Mouse (Mus musculus) layer of hippocampus, adult 6 months (tissue): ENCODE results near the gene Trappc4. TPM values are rescaled to one million over a fixed set of nuclear protein-coding genes. Genes with fewer than 3 reads are reported as not detected.

Experiments
- long read RNA-seq, 2 experiments: library from polyadenylated mRNA; unstranded; transcript quantifications; one replicate each; pipeline ENCODE4 v2.0.0; 2019 to 2020
- microRNA-seq: library from miRNA; unstranded; fragments of <30 nt; microRNA quantifications from one replicate; pipeline ENCODE4 v1.2.0, GENCODE M21; 2020
- polyA plus RNA-seq: library from polyadenylated mRNA; unstranded; fragments of <200 nt; fragmentation: Nextera tagmentation; gene quantifications from 2 replicates; pipeline ENCODE4 v1.2.3, GENCODE M21; 2021

The Trappc4 gene
- 191 and 194 TPM in 2 replicates for polyA plus RNA-seq
- long read RNA-seq, experiment 1, transcript Trappc4-202 (4 exons, 935 nt) = minor isoform, 25 of 163 reads
- long read RNA-seq, experiment 1, transcript Trappc4-201 (5 exons, 1,220 nt) = major isoform, 129 of 163 reads
- long read RNA-seq, experiment 1, partial matches to known transcripts = 4 of 163 reads
- long read RNA-seq, experiment 1, other reads (novel, unspliced or antisense) = 3 of 163 reads
- long read RNA-seq, experiment 2, transcript Trappc4-201 (5 exons, 1,220 nt) = major isoform, 98 of 110 reads
- long read RNA-seq, experiment 2, partial matches to known transcripts = 3 of 110 reads
- long read RNA-seq, experiment 2, other reads (novel, unspliced or antisense) = 2 of 110 reads

DNA sequence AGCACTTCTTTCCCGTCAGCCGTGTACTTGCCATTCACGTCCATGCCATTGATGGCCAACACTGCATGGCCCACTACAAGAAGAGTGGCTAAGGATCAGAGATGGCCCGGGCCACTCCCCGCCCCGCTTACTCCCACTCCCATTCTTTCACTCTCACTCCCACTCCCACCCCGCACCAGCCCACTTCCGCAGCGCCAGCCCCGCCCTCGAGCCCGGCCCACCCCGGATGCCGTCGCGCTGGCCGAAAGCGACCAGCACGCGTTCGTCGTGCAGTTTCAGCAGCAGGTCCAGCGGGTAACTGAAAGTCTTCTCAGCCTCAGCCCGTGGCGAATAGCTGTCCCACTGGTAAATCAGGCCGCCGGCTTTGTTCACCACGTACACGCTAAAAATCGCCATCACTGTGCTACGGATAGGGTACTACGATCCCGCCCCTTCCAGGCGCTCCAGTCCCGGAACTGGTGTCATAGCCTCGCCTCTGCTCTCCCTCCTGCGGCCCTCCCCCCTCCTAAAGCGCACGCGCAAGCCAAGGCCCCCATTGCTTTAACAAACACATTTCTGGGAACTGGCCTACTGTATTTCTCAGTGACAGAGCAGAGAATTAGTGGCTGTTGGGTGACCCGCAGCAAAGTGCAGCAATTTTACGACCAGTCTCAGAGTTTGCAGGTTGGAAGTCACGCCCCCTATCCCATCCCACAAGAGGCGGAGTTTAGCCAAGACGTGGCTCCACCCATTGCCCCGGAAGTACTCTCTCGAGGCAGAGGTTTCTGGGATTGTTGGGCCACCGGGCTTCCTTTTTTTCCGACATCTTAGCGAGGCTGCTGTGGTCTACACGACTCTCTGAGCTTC is at the start of gene Trappc4, which contains the start of gene Rps25:
TSS of gene Trappc4 (minus strand) at position 695 of the 846 bp plus-strand sequence.
TSS of gene Rps25 (plus strand) at position 234 of the 846 bp plus-strand sequence.

GRCm38 (mm10) chr9:44454891-44455220 is 47.5 kb upstream of the Trappc4 start, which contains the start of gene Upk2:
TSS of gene Upk2 (minus strand) at chr9:44454976.

DNA sequence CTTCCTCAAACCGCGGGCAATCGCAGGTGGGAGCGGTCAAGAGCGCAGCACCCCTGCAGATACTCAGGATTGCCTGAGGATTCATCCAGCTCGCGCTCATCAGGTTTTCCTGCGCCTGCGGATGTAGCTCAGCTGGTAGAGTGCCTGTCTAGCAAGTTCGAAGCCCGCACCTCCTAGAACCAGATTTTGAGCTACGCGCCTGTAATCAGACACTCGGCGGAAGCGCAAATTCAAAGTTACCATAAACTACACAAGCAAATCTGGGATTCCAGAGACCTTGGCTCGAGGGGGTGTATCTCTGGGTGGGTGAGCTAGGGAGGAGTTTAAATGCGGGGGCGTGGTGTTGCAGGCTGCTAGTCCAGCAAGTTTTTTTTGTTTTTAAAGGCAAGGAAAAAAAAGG is 33.6 kb upstream of the Trappc4 start, which contains the start of gene Foxr1:
TSS of gene Foxr1 (minus strand) at position 176 of the 400 bp plus-strand sequence.

DNA sequence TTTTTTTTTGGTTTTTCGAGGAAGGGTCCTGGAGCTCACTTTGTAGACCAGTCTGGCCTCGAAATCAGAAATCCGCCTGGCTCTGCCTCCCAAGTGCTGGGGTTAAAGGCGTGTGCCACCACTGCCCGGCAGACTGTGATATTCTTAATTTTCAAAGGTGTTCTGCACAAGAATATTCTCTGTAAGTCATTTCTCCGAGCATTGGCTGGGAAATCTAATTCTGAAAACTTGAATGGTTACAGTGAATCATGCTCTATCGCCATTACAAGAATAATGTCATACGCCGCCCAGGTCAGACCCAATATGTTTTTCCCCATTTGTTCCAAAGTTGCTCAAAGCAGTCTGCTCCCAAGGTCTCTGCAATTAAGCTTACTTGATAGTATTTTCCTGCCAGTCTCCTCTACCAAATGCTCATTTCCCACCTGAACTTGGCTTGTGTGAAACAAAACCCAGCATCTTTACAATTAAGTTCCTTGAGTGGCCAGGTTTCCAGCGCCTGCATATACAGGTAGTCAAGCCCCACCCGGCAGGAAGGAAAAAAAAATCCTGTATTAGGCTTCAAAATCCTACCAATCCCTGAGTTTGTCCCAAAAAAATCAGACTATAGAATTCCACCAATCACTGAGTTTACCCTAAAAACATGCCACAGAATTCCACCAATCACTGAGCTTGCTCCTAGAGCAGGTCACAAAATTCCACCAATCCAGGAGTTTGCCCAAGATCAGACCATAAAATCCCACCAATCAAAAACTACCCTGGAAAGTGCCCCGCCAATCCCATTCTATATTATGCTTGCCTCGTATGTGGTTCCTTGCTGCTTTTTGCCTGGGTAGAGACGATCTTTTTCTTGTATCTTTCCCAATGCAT is 11.4 kb upstream of the Trappc4 start, which contains the start of gene Ccdc84:
TSS of gene Ccdc84 (minus strand) at position 51 of the 867 bp plus-strand sequence.

GRCm38 (mm10) chr9:44396684-44397411 is 10.6 kb downstream of the Trappc4 start, which contains the start of gene Slc37a4:
TSS of gene Slc37a4 (plus strand) at chr9:44396852.

DNA sequence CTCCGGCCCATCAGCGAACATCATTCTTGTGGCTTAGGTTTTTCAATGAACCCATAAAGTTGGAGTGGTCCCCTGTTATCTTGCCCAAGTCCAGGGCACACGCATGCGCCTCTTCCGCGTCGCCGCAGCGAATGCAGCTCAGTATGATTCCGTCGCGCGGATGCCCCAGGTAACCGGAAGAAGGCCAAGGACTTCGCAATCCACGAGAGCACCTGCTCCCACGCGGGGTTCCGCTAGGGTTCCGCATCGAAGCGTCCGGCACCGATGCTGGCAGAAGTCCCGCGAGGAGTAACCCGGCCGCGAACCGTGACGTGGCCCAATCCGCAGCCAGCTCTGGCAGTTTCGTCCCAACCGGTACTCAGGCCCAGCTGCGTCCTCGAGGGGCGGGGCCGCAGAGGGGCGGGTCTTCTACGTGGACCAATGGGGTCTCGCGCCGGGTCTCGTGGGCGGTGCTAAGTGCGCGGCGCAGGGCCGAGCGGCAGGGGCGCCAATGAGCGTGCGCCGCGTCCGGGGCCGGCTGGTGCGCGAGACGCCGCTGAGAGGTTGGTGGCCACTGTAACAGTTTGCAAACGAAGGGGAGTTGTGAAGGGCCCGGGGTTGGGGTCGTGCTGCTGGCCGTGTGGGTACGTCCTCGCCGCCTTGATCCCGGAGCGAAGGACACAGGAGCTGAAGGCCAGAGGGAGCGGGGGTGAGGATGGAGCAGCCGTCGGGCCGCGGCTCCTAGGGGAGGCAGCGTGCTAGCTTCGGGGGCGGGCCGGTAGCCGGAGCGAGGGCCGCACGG is 28.2 kb downstream of the Trappc4 start, which contains the start of gene Hyou1:
TSS of gene Hyou1 (plus strand) at position 437 of the 781 bp plus-strand sequence.

DNA sequence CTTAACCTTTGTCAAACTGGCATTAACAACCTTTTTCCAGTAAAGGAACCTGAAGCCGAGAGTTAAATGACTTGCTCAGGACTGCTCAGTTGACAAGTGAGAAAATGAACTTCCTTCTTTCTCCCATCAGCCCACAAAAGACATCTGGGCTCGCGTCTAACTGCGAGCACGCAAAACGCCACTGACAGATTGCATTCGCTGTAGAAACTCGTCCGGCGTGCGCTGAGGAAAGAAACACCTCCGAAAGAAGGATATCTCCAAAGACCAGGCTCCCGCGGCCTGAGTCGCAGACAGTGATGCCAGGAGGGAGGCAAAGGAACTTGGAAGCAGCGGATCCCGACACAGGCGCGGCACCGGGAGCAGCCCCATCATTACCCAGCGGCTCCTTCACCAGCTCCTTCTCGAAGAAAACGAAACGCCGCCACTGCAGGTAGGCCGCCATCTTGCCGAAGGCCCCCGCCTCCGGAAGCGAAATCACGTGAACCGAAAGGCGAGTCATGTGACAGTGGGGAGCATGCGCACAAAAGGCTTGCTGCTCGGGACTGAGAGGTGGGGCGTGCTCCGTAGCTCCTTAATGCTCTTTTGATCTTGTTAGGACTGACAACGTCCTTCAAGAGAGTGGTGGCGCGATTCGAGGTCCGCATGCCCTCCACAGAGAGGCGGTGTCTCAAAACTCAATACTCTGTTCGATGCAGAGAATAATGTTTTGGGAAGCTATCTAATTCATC is 46.0 kb downstream of the Trappc4 start, which contains the start of gene Vps11:
TSS of gene Vps11 (minus strand) at position 481 of the 728 bp plus-strand sequence.

Small RNA genes within 50 kb of the gene (microRNA-seq; reads per million reads assigned to microRNA genes)
- 1.7 reads per million for gene Mir7085

Other genes with a start within 250 kb of the Trappc4 start
- gene Cbl, start 173.6 kb downstream of the Trappc4 start, polyA plus RNA-seq = 11.8 and 12.1 TPM in 2 replicates
- 14.2 and 18.1 TPM in 2 replicates for gene Ccdc153, start 166.9 kb downstream of the Trappc4 start, polyA plus RNA-seq
- gene Pdzd3, start 156.1 kb downstream of the Trappc4 start, polyA plus RNA-seq = 0.90 and 1.1 TPM in 2 replicates
- 6.2 and 7.2 TPM in 2 replicates for gene Nlrx1, start 139.0 kb downstream of the Trappc4 start, polyA plus RNA-seq
- 25.1 and 26.3 TPM in 2 replicates for gene Abcg4, start 119.0 kb downstream of the Trappc4 start, polyA plus RNA-seq
- 2.9 and 4.2 TPM in 2 replicates for gene Hinfp, start 101.9 kb downstream of the Trappc4 start, polyA plus RNA-seq
- 17.9 and 19.0 TPM in 2 replicates for gene C2cd2l, start 87.3 kb downstream of the Trappc4 start, polyA plus RNA-seq
- gene Dpagt1, start 81.6 kb downstream of the Trappc4 start, polyA plus RNA-seq = 10.3 and 12.5 TPM in 2 replicates
- gene H2afx, start 72.9 kb downstream of the Trappc4 start, polyA plus RNA-seq = 40.3 and 56.5 TPM in 2 replicates
- 32.2 and 38.1 TPM in 2 replicates for gene Hmbs, start 63.4 kb downstream of the Trappc4 start, polyA plus RNA-seq
- gene Vps11, start 45.9 kb downstream of the Trappc4 start, polyA plus RNA-seq = 48.4 and 50.0 TPM in 2 replicates
- 19.2 and 19.5 TPM in 2 replicates for gene Hyou1, start 28.1 kb downstream of the Trappc4 start, polyA plus RNA-seq
- 20.2 and 25.1 TPM in 2 replicates for gene Slc37a4, start 10.7 kb downstream of the Trappc4 start, polyA plus RNA-seq
- 2,038 and 2,060 TPM in 2 replicates for gene Rps25, start 461 bp downstream of the Trappc4 start, polyA plus RNA-seq
- 3.3 and 3.5 TPM in 2 replicates for gene Ccdc84, start 11.0 kb upstream of the Trappc4 start, polyA plus RNA-seq
- gene Foxr1, start 33.5 kb upstream of the Trappc4 start, polyA plus RNA-seq = not detected in 2 replicates
- not detected in 2 replicates for gene Upk2, start 47.4 kb upstream of the Trappc4 start, polyA plus RNA-seq
- 3.1 and 3.2 TPM in 2 replicates for gene Bcl9l, start 75.2 kb upstream of the Trappc4 start, polyA plus RNA-seq
- gene Cxcr5, start 154.3 kb upstream of the Trappc4 start, polyA plus RNA-seq = not detected in 2 replicates
- 18.4 and 20.2 TPM in 2 replicates for gene Ddx6, start 197.3 kb upstream of the Trappc4 start, polyA plus RNA-seq